Mouse (Mus musculus): ENCODE results near the gene Pan3.
"Not testable (repeated sequence)": the region's sequence is repeated elsewhere in the genome, so short reads cannot be mapped to it uniquely, and the experiment has no call there.

Gene Pan3

GRCm38 (mm10) chr5:147551879-147552627, 122.1 kb downstream of the Pan3 start:
- DNase-seq (ENCODE audit: low read depth, low spot score), result no peak

- not testable (repeated sequence) for DNase-seq (ENCODE audit: low read depth, low spot score)
Observed at GRCm38 (mm10) chr5:147557641-147558040, 127.7 kb downstream of the Pan3 start.

GRCm38 (mm10) chr5:147563511-147564139, 133.7 kb downstream of the Pan3 start:
- no peak for DNase-seq (ENCODE audit: low read depth, low spot score)

- no peak for DNase-seq (ENCODE audit: low read depth, low spot score)
Observed at GRCm38 (mm10) chr5:147564140-147564590, 134.2 kb downstream of the Pan3 start.

GRCm38 (mm10) chr5:147565444-147565843, 135.5 kb downstream of the Pan3 start:
- no peak for DNase-seq (ENCODE audit: low read depth, low spot score)

- no peak for DNase-seq (ENCODE audit: low read depth, low spot score)
Observed at GRCm38 (mm10) chr5:147566335-147566734, 136.4 kb downstream of the Pan3 start.

- DNase-seq (ENCODE audit: low read depth, low spot score), result no peak
Observed at GRCm38 (mm10) chr5:147572695-147573094, 142.7 kb downstream of the Pan3 start.

GRCm38 (mm10) chr5:147573555-147573954, 143.6 kb downstream of the Pan3 start:
- no peak for DNase-seq (ENCODE audit: low read depth, low spot score)

- DNase-seq (ENCODE audit: low read depth, low spot score), result no peak
Observed at GRCm38 (mm10) chr5:147574517-147574916, 144.6 kb downstream of the Pan3 start.

GRCm38 (mm10) chr5:147577003-147577402, 147.0 kb downstream of the Pan3 start:
- DNase-seq (ENCODE audit: low read depth, low spot score), result no peak

- no peak for DNase-seq (ENCODE audit: low read depth, low spot score)
Observed at GRCm38 (mm10) chr5:147579148-147579547, 149.2 kb downstream of the Pan3 start.

GRCm38 (mm10) chr5:147579691-147580090, 149.7 kb downstream of the Pan3 start:
- peak; percentile 32 for DNase-seq (ENCODE audit: low read depth, low spot score)

- DNase-seq (ENCODE audit: low read depth, low spot score), result no peak
Observed at GRCm38 (mm10) chr5:147580181-147580580, 150.2 kb downstream of the Pan3 start.

- DNase-seq (ENCODE audit: low read depth, low spot score), result peak; percentile 52
Observed at GRCm38 (mm10) chr5:147583702-147584298, 153.8 kb downstream of the Pan3 start.

- peak; percentile 15 for DNase-seq (ENCODE audit: low read depth, low spot score)
Observed at GRCm38 (mm10) chr5:147584648-147585047, 154.7 kb downstream of the Pan3 start.

GRCm38 (mm10) chr5:147585070-147585469, 155.1 kb downstream of the Pan3 start:
- DNase-seq (ENCODE audit: low read depth, low spot score), result no peak

GRCm38 (mm10) chr5:147589814-147590213, 159.9 kb downstream of the Pan3 start:
- DNase-seq (ENCODE audit: low read depth, low spot score), result no peak

- no peak for DNase-seq (ENCODE audit: low read depth, low spot score)
Observed at GRCm38 (mm10) chr5:147597825-147598224, 167.9 kb downstream of the Pan3 start.
